Mouse (Mus musculus) liver, adult 2 months (tissue): ENCODE measurements around the gene Tbl1xr1. TPM values are rescaled to one million over a fixed set of nuclear protein-coding genes. Genes with fewer than 3 reads are reported as not detected.

Experiments used
- DNase-seq: peaks from one replicate; pipeline ENCODE4 v3.0.0-alpha.2; 2011; ENCODE audit warnings: low read depth, low spot score; ENCODE audit errors: extremely low read depth
- H3K27ac ChIP-seq: fragments of 200-500 bp; replicated peaks from 2 replicates; pipeline ENCODE4 v1.5.1; 2012; ENCODE audit warnings: low read depth, mild to moderate bottlenecking, control low read depth, inconsistent platforms, low read length; ENCODE audit not compliant: insufficient read depth
- H3K27me3 ChIP-seq: fragments of 200-500 bp; 2 replicates; pipeline ENCODE4 v1.6.1; 2012; ENCODE audit warnings: mild to moderate bottlenecking, moderate library complexity, low read length, inconsistent platforms; ENCODE audit not compliant: control insufficient read depth, insufficient read depth
- H3K36me3 ChIP-seq: fragments of 200-500 bp; 2 replicates; pipeline ENCODE4 v1.6.1; 2012; ENCODE audit warnings: low read length, inconsistent platforms; ENCODE audit not compliant: control insufficient read depth, insufficient read depth
- H3K4me1 ChIP-seq: fragments of 200-500 bp; 2 replicates; pipeline ENCODE4 v1.6.1; 2011; ENCODE audit warnings: low read length; ENCODE audit not compliant: control insufficient read depth, insufficient read depth
- H3K4me3 ChIP-seq: fragments of 200-500 bp; 2 replicates; pipeline ENCODE4 v1.5.1; 2011; ENCODE audit warnings: low read depth, mild to moderate bottlenecking, control low read depth, low read length, moderate library complexity; ENCODE audit not compliant: insufficient read depth
- H3K79me2 ChIP-seq: fragments of 200-500 bp; 2 replicates; pipeline ENCODE4 v1.6.1; 2012; ENCODE audit warnings: inconsistent platforms, mild to moderate bottlenecking, low read length, moderate library complexity; ENCODE audit not compliant: control insufficient read depth, insufficient read depth
- H3K9ac ChIP-seq: fragments of 200-500 bp; 2 replicates; pipeline ENCODE4 v1.6.1; 2012; ENCODE audit warnings: low read depth, mild to moderate bottlenecking, control low read depth, inconsistent platforms, low read length
- CTCF ChIP-seq: fragments of 200-500 bp; IDR thresholded peaks from 2 replicates; pipeline ENCODE4 v1.5.1; 2011; ENCODE audit warnings: low read depth, low read length, control low read depth
- POLR2A ChIP-seq: fragments of 200-500 bp; IDR thresholded peaks from 2 replicates; pipeline ENCODE4 v1.6.1; 2011; ENCODE audit warnings: low read length, control low read depth; ENCODE audit not compliant: insufficient read depth; ENCODE audit errors: extremely low read depth
- WGBS: fragments of 180-500 bp; shearing (Covaris S2); methylation state at CpG from one replicate; pipeline ENCODE4 v1.1.7; 2018; 5-methylcytosine and 5-hydroxymethylcytosine counted together
- polyA plus RNA-seq: library from polyadenylated mRNA; depleted of rRNA; stranded (reverse); fragments of >200 nt; gene quantifications from 2 replicates; pipeline ENCODE4 v1.2.3, GENCODE M21; 2012
- total RNA-seq: library from RNA; depleted of rRNA; stranded (reverse); fragments of >200 nt; gene quantifications from 2 replicates; pipeline ENCODE4 v1.2.3, GENCODE M21; 2014

The Tbl1xr1 gene
- total and polyA plus RNA-seq, 2 experiments: 12.6 to 35.6 TPM

DNA sequence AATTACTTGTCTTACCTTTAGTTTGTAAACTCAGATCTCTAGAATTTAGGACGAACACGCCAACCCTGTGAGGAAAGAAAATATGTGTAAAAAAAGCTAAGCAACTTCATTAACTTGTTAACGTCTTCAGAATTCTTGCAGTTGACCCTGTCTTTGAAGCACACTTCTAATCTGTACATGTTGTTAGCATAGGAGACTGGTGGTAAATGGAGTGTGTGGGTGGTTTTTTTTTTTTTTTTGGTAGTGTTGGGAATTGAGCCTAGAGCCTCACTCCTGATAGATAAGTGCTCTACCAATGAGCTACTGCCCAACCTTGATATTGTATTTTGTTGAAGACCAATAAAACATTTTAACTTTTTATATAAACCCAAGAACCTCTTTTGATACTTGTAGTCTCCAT lies 2.1 kb downstream of the Tbl1xr1 start:
- Histone ChIP-seq H3K79me2 (peaks cover 26% of the 10 kb centered on the region; the same call in 1 of the 2 replicates), H3K9ac (no peak overlapping the region), H3K27me3 (no peaks in the 10 kb centered on the region), H3K36me3 (no peaks in the 10 kb centered on the region), H3K4me1 (peaks cover 36% of the 10 kb centered on the region), H3K27ac (no peak overlapping the region), H3K4me3 (peak overlapping the region; percentile 36; the same call in 1 of the 2 replicates)
- no peak for DNase-seq
- WGBS: 44% methylated on average over 3 of the region's 3 CpGs
- TF ChIP-seq CTCF (no peak), POLR2A (no peak)

DNA sequence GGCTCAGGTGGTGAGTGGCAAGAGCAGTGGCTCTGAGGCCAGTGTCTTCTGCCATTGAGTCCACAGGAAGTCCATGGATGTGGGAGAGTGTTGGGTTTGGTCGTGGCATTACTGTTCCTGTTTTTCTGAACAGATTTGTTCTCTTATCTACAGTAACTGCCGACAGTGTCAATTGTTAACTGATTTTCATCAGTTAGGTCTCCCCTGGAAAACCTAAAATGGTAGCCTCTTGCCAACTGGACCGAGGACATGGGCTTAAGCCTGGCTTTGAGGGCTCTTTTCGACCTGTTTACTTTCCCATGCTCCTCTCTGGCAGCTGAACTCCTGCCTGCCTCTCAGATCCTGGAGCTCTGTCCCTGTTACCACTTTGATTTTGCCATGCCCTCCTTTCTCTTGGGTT lies 5.4 kb downstream of the Tbl1xr1 start:
- Histone ChIP-seq H3K4me3 (no peak overlapping the region), H3K79me2 (peaks cover 31% of the 10 kb centered on the region; the same call in 1 of the 2 replicates), H3K36me3 (no peaks in the 10 kb centered on the region), H3K4me1 (peaks cover 29% of the 10 kb centered on the region), H3K27ac (peak overlapping the region; percentile 77), H3K27me3 (no peaks in the 10 kb centered on the region), H3K9ac (0 out of 2 replicates have a peak overlapping the region, but pooled peaks have one; percentile 0)
- 27% methylated on average over 4 of the region's 4 CpGs for WGBS
- peak; percentile 96 for DNase-seq
- TF ChIP-seq CTCF (no peak), POLR2A (no peak)

DNA sequence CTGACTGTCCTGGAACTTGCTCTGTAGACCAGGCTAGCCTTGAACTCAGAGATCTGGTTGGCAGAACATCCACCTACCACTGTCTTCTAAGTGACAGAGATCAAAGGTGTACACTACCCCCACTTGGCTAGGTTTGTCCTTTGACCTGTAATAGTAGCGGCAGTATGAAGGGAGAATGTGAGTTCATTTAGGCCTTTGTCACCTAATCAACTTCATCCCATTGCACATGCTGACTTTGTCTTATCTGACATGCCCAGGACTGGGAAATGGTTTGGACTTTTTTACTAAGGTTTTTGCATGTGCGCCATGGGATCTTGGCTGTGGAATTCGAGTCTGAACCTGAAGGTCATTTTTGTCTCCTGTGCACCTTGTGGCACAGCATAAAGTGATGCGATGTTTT lies 6.4 kb downstream of the Tbl1xr1 start:
- peak; percentile 84 for DNase-seq
- H3K79me2 ChIP-seq: peaks cover 30% of the 10 kb centered on the region; the same call in 1 of the 2 replicates
- 0 out of 2 replicates have a peak overlapping the region, but pooled peaks have one; percentile 50 for H3K27ac ChIP-seq
- H3K4me3 ChIP-seq: no peak overlapping the region
- no peaks in the 10 kb centered on the region for H3K27me3 ChIP-seq
- 42% methylated on average over 4 of the region's 4 CpGs for WGBS
- TF ChIP-seq CTCF (no peak), POLR2A (no peak)
- H3K36me3 ChIP-seq: no peaks in the 10 kb centered on the region
- no peak overlapping the region; the same call in 1 of the 2 replicates for H3K9ac ChIP-seq
- H3K4me1 ChIP-seq: peaks cover 29% of the 10 kb centered on the region

DNA sequence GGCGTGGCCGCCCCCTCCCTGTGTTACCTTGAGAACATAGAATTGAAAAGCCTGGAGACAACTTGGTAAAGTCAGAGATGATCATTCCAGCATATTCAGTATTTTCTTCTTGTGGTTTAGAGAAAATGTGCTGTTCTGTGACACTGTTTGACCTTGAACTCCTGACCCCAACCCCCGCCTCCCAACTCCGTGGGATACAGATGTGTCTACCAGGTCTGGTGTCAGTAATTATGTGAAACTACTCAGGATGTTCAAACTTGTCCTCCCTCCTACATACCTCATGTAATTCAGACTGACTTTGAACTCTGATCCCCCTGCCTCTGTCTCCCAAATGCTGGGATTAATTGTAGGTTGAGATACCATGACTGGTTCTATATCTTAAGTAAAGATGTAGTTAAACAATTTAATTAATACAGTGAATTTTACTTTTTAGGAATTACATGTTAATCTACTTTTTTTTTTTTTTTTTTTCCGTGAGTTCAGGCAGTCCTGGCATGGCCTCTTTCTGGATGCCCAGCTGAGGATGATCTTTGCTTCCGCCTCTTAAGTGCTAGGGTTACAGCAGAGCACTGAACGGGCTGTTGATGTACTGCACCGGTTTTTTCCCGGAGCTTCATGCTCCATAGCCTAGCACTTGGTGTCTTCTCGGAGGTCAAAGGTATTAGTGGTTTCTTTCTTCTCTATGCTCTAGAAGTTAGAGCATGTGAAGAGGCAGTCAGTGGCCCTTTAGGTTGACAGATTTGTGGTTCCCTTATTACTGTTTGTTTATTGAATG lies 8.0 kb downstream of the Tbl1xr1 start:
- Histone ChIP-seq H3K4me3 (no peak overlapping the region), H3K27me3 (no peaks in the 10 kb centered on the region), H3K36me3 (no peaks in the 10 kb centered on the region), H3K4me1 (peaks cover 21% of the 10 kb centered on the region), H3K79me2 (peaks cover 29% of the 10 kb centered on the region; the same call in 1 of the 2 replicates), H3K9ac (no peak overlapping the region), H3K27ac (no peak overlapping the region)
- no peak for DNase-seq
- TF ChIP-seq POLR2A: no peak
- no peak for TF ChIP-seq CTCF
- WGBS: 67% methylated on average over 10 of the region's 10 CpGs

DNA sequence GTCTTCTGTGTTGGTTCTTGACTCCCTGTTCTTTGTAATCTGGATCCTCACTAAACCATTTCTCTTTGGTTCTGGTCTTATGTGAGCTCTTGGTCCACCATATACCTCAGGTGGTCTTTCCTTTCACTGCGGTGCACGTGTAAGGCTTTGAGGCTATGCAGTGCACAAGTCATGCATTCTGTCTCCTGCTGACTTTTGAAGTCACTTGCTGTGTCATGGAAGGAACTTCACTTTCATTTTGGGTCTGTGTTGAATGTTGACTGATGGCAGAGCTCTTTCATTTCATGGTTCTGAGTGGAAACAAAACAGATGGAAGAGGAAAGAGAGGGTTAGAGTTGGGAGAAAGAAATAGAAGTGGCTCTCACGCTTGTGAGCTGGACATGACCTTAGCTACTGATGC lies 13.4 kb downstream of the Tbl1xr1 start:
- no peak for DNase-seq
- TF ChIP-seq CTCF: no peak
- no peak for TF ChIP-seq POLR2A

More for the DNA sequence above, 13.4 kb downstream of the Tbl1xr1 start:
- peak overlapping the region; percentile 66 for H3K27ac ChIP-seq
- H3K27me3 ChIP-seq: no peaks in the 10 kb centered on the region
- no peaks in the 10 kb centered on the region for H3K36me3 ChIP-seq
- H3K9ac ChIP-seq: no peak overlapping the region
- H3K79me2 ChIP-seq: peaks cover 29% of the 10 kb centered on the region; the same call in 1 of the 2 replicates
- H3K4me3 ChIP-seq: no peak overlapping the region
- 66% methylated on average over 3 of the region's 3 CpGs for WGBS
- H3K4me1 ChIP-seq: peaks cover 22% of the 10 kb centered on the region
